Mouse (Mus musculus) testis, adult 2 months (tissue): ENCODE measurements around the gene Csnk2a1.

Experiments
- CTCF ChIP-seq: fragments of 200-500 bp; IDR thresholded peaks from 2 replicates; pipeline ENCODE4 v1.5.1; 2012; ENCODE audit warnings: low read depth, mild to moderate bottlenecking, inconsistent platforms, low read length, moderate library complexity; ENCODE audit not compliant: control insufficient read depth, insufficient read depth, insufficient replicate concordance
- POLR2A ChIP-seq: fragments of 200-500 bp; IDR thresholded peaks from 2 replicates; pipeline ENCODE4 v1.6.1; 2012; ENCODE audit warnings: low read depth, mild to moderate bottlenecking, inconsistent platforms, low read length, moderate library complexity; ENCODE audit not compliant: control insufficient read depth

DNA sequence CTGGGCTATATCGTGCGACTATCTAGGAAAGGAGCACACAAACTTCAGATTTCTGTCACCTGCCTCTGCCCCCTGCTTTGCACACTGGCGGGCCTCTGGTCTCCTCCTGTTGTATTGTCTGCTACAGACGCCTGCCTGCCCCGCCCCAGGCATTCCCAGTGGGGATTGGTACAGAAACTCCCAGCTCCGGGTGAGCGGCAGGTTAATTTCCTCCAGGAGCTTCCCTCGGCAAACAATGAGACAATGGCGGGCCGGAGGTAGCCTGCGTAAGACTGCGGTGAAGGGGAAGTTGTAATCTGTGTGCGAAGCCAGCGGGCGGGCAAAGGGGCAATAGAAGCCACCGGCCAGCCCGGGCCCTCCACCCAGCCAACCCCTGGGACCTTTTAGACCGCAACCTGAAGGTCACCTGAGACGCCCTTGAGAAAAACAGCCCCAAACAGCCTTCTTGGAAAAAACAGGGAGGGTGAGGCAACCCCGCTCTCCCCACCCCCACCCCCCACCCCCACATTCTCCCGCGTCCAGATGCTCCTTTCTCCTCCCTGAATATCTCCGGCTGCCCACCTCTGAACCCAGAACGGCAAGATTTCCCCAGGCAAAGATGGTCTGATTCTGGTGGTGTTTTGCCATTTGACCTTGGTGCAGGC lies 49.4 kb upstream of the Csnk2a1 start:
- TF ChIP-seq CTCF (no peak), POLR2A (no peak)
